Mouse (Mus musculus) cerebellum, adult 9-10 months (tissue): ENCODE data around the gene Abcc1.

ENCODE experiments used
- DNase-seq: peaks from one replicate; pipeline ENCODE4 v3.0.0; 2022

Abcc1 gene

DNA sequence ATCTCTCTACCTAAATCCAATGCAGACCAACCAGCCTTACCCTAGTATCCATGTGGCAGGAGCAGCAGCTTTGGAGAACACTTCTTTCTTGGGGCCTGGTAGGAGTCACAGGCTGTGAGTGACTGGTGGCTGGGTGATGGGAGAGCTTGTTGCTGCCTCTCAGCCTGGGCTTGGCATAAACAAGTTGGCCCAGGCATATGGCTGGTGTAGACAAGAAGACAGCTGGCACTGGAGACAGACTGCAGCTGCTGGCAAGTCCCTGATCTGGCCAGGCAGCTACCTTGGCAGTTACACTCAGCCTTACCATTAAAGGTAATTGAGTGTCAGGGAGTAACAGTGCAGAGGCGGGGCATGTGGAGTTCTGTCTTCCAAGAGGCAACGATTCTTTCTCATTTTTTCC, 16.0 kb downstream of the Abcc1 start:
- DNase-seq, result no peak

DNA sequence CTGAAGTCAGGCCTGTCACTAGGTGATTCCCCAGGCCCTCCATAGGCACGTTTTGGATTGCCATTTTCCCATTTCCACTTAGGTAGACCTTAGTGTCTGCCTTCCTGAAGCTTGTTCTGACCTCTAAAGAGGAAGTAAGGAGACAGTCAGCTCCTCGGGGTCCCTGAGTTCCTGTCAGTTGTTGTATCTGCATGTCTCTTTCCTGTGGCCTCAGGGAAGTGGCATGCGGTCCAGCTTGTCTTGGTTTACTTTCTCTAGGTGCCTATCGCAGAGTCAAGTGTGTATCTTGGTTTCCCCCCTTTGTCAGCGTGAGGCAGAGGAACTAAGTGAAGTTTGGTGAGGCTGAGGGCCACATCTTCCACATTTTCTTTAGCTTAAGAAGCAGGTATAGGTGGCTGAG, 17.3 kb downstream of the Abcc1 start:
- DNase-seq, result no peak

DNA sequence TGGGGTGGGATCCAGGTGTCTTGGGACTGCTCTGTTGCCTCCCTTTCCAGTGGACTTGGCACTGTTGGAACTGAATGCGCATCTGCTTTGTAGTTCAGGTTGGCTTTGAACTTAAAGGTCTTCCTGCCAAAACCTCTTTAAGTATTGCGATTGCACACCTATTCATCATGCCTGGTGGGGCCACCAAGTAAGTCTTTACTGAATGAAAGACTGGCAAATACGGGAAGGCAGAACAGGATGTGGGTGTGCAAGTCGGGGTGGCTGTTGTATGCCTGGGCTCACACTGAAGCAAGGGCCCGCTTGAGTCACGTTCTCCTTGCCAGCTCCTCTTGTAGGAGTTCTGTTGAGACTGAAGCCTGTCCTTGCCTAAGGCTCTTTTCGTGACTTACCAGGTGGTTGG, 18.5 kb downstream of the Abcc1 start:
- DNase-seq, result no peak

DNA sequence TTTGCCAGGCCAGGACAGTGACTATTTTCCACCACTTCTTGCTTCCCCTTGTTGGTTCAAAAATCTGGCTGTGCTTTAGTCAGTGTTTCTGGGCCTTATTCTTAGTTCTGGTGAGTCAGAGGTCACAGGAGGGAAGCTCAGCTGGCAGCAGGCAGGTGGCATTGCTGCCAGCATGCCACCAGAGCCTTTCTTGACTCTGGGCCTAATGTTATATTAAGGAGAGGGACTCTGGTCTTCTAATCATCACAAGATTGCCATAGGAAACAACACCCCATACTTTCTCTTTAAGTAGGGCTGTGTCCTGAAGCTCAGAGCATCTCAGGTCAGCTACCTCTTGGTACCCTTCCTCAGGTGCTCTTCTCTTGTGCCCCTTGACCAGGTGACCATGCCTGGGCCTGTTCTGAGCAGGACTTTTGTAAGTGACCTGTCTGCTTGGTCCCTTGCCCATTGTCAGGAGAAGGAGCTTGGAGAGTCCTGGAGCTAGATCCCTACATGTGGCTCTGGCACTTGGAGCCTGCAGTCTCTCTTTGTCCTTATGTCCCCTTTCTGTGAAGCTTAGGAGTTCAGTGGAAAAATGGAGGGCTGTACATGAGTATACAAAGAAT, 19.8 kb downstream of the Abcc1 start:
- no peak for DNase-seq

DNA sequence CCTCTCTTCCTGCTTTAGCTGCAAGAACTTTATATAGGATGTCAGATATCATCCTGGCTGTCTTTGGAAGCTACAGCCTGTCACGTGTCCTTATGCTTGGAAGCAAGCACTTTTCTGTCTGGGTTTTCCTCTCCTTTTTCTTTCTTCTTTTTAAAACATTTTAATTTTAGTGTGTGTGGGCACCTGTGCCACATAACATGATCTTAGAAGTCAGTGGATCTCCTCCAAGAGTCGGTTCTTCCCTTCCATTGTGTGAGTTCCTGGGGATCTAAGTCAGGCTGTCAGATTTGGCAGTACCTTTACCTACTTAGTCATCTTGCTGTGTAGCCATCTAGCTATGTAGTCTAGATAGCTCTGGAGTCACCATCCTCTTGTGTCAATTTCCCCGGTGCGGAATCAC, 37.9 kb downstream of the Abcc1 start:
- no peak for DNase-seq

DNA sequence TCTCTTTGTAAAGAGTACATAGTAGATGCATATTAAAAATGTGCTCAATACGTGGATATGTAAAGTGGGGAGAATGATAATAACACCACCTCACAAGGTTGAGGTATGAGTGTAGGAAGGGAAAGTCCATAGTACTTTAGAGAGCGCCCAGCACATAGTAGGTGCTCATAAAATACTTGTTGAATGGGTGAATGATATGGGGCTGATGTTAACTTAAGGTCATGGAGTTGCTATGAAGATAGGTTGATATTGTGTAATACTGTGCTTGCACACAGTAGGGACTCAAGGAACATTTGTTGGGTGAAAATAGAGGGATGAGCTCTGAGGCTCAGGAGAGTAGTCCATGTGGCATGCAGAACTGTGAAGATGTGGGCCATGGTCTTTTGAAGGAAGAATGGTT, 42.1 kb downstream of the Abcc1 start:
- no peak for DNase-seq

DNA sequence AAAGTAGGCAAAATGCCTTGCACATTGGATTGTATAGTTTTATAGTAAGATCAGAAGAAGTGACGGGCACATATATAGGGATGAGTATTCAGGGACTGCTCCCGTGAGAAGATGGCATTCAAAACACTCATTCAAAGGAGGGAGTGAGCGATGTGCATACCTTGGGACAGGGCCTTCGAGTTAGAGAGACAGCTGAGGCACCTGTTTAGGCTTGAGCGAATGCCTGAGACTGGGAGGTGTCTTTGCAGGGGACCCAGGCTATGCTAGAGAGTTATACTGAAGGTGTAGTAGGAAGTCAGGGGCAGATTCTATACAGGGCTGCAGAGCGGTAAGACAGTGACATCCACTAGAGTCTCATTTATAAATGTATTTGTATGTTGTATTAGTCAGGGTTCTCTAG, 44.3 kb downstream of the Abcc1 start:
- no peak for DNase-seq

DNA sequence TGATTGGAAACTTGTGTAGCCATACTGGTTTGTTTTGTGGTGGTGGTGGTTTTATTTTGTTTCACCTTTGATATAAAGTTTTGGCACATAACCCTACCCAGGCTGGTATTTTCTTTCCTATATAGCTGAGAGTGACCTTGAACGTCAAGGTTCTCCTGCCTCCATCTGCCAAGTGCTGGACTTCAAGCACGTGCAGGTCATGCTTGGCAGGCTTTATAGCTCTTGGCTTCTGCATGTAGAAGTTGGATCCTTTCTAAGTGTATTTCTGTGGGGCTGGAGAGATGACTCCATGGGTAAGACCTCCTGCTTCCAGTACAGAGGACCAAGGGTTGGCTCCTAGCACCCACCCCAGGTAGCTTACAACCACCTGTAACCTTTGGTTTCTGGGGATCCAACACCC, 47.8 kb downstream of the Abcc1 start:
- no peak for DNase-seq

DNA sequence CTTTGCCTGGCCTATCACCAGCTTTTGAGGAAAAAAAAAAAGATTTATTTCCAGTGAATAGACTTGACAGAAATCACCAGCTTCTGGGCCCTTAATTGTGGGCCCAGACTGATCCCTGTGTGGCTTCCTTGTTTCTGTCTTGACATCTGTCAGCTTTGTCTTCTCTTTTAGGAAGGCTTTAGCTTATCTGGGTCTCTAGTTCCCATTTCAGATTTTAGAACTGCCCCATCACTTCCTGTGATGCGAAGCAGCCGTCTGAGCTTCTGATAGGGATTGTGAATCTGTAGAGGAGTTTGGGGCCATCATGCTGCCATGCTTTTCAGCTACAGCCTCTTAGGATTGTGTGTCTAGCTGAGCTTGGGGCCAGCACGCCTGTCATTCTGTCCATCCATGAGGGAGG, 48.4 kb downstream of the Abcc1 start:
- DNase-seq, result no peak

DNA sequence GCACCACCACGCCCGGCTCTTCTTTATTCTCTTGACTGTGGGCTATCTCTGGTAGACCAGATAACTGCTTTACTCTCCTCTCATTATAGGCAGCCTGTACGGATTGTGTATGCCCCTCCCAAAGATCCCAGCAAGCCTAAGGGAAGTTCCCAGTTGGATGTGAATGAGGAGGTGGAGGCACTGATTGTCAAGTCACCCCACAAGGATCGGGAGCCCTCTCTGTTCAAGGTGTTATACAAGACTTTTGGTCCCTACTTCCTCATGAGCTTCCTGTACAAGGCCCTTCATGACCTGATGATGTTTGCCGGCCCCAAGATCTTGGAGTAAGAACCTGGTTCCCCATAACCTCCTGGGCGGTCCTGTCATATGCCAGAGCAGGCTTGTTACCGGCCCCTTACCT, 49.3 kb downstream of the Abcc1 start:
- DNase-seq, result no peak

DNA sequence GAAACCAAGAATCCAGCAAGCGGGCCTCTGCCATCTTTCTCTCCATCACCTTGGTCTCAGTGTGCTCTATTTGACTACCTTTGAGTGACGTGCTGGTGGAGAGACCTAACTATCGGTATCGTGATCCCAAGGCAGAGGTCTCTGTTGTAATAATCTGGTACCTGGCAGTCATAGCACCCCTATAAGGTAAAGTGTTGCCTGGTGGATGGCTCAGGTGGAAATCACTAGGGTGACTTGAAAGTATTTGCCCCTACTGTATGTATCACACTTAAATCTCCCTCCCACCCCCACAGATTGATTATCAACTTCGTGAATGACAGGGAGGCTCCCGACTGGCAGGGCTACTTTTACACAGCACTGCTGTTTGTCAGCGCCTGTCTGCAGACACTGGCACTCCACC, 49.8 kb downstream of the Abcc1 start:
- DNase-seq, result no peak

DNA sequence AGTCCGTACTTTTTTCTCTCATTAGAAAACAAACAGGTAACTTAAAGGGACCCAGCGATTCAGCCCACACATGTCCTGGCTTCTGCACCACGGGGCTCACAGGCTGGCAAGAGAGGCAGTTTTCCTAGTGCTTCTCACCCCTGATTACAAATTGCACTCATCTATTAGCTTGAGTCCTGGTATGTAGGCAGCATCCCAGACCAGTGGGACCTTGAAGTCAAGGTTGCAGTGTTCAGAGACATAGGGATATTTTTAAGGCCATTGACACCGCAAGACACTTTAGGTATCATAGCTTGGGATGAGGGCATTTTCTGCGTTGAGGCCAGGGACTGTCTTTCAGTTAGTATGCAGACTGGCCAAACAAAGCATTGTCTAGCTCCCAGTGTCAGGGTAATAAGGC, 51.2 kb downstream of the Abcc1 start:
- no peak for DNase-seq

DNA sequence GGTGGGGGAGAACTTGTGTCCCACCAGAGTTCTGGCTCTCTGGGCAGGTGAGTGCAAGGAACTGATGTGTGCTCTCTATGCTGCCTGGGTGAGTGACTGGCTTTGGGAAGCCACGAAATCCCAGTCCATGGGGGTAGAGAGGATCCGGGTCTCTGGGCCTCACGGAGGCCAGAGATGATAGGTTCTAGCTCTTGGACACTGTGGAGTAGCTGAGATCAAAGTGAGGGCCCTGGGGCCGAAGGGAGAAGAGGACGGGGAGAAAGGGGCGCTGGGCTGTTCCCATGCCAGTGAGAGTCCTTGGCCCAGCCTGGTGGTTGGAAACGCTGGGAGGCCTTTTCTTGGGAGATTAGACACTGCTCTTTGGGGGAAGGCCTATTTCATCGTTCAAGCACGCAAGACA, 53.8 kb downstream of the Abcc1 start:
- DNase-seq, result no peak

DNA sequence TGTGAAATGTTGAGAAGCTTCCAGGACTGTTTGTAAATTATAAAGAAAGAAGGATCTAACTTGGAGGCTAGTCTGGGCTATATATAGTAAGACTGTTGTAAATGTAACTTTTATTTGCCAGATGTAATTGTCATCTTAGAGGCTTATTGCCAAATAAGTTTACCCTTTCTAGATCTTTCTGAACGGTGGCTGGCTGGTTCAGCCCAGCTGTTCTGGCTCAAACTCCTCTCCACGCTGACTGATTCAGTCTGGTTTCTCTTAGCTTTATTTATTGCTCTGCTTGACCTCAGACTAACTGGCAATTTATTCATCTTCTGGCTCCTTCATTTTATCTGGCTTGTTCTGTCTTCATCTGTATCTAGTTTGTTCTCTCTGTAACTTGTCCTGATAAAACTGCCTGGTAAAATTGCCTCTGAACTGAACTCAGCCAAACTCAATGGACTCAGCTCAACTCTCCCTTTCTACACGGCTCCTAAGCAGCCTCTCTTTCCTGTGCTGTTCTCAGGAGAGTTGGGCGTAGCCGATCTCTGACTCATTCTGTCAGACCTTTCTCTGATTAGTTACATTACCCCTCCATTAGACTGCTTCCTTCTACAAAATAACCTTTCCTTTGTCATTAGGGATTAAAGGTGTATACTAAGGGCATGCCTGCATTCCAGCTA, 55.7 kb downstream of the Abcc1 start:
- no peak for DNase-seq

DNA sequence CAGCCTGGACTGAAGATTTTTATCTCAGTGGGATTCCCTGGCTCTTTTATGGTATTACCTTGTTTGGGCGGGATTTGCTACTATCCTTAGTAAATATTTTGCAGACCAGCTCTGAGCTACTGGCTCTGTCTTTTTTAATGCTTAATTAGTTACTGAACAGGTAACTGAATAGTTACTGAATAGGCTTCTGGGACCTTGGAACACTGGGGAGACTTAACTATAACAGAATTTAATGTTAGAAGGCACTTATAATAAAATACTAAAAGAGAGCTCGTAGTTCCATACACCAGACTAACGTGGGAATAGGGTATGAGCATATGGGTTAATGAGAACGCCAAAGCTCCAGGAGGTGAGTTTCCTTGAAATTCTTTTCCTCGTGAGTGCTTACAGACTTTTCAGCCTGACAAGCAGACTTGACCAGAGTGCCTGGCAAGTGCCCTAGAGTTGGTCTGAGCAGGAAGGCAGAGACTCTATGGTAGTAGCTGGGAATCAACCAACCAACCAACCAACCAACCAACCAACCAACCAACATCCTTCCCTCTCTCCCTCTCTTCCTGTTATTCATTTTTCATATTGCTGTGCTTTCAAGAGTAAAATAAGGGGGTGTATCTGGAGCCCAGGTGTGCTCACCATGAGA, 59.3 kb downstream of the Abcc1 start:
- DNase-seq, result no peak

DNA sequence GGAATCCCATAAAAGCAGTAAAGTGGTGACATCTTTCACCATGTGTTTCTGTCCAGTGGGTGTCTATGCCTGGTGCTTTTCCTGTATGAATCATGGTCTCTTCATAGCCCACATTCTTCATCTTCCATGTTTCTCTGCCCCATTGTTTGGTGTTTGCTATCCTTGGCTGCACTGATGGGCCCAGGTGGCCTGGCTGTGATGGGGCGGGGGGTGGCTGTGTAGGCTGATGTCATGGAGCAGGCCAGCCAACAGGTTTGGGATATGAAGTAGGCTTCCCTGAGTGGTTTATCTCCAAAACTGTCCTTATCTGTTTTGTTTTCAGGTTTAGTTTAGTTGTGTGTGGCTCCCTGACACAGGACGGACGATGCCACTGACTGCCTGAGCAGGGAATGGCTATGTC, 60.7 kb downstream of the Abcc1 start:
- DNase-seq, result no peak

DNA sequence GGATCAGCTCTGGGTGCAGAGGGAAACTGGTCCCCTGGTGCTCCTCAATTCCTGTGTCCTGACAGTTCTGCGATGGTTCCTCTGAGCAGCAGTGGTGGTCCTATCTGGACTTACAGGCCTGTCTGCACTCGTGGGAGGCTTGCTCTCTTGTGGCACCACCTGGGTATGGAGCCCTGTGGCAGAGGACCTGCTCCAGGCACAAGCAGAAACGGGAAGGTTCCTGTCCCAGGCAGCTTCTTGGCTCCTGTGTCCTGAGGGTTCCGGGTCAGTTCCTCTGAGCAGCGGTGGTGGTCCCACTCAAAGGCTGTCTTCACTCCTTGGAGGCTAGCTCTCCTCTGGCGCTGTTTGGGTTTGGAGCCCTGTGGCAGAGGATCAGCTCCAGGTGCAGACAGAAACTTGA, 68.0 kb downstream of the Abcc1 start:
- DNase-seq, result no peak

DNA sequence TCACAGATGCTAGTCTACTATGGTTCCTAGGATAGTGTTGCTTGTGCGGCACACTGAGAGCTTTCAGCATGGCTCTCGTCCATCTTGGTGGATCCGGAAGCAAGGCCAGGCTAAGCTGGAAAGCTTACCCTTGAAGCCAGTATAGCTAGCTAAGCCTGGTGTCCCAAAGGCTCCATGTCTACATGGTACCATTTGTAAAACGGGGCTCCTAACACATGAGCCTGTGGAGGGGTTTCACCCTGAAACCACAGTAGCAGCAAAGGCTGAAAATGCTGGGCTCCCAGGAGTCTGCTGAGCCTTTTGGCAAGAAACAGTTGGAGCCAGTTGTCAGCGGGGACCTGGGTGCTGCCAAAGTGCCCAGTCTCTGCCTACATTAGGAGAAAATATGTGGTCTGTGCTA, 71.6 kb downstream of the Abcc1 start:
- DNase-seq, result no peak

DNA sequence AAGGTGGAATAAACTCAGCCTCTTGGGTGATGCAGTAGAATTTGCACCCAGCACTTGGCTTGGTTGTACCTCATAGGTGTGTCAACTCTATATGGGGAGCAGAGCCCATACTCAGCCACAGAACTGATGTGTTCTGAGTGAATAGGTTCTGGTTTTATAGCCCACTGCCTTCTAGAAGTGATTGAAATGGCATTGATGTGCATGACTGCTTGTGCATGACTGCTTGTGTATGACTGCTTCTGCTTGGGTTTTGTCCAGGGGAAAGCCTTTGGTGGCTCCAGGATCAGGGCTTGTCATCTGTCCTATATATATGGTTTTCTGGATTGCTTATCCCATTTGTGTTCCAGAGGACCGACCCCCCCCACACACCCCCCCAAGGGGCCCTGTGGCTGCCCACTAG, 74.2 kb downstream of the Abcc1 start:
- no peak for DNase-seq

DNA sequence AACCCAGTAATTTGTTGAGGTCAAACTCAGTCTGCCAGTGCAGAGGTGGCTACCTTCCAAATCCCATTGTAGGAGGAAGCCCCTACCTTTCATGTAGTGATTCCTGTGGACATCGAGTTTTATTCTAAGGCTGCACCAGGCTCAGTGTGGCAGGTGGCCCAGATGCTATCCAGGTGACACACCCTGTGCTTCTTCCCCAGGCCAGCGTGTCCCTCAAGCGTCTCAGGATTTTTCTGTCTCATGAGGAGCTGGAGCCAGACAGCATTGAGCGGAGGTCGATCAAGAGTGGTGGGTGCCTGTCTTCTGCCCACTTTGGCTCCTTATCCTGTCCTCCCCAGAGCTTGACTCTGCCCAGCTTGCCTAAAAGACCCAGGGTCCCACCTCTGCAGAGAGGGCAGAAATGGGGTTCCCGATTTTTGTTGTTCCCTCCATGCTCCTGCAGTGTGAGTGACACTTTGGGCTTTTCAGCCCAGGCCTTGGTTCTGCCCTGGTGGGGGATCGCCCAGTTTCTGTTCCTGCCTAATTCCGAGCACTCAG, 76.2 kb downstream of the Abcc1 start:
- DNase-seq, result no peak

DNA sequence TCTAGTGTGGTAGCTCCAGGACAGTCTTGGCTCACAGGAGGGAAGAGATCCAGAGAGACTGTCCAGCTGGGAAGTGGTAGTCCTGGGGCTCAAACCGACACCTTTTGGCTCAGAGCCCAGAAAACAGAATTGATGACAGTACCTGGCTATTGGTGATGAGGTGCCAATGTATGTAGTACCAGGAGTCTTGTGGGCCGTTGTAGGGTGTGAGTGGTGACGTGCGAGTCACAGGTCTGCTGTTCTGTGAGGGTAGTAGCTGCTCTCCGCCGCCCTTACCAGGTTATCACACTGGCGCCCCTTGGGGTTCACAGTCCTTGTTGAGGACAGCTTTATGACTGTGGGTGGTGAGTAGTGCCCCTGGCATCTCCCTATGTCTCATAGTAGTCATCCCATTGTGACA, 77.2 kb downstream of the Abcc1 start:
- DNase-seq, result no peak

DNA sequence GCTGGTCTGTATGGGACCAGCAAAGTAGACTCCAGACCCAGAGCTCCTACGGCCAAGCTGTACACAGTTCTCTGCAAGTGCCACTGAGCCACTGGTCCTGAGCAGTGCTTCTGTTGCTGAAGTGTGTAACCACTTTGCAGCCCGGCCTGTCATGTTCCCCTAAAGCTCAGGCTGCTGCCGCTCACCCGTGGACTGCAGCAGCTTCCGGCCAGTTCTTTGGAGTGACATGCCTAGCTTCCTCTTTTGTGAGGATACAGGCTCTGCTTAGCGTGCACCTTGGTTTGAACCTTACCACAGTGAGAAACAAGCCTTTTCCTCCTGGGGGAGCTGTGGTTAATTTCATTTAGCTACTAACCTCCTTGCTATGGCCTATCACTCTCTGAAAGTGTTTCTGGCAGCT, 77.7 kb downstream of the Abcc1 start:
- no peak for DNase-seq

DNA sequence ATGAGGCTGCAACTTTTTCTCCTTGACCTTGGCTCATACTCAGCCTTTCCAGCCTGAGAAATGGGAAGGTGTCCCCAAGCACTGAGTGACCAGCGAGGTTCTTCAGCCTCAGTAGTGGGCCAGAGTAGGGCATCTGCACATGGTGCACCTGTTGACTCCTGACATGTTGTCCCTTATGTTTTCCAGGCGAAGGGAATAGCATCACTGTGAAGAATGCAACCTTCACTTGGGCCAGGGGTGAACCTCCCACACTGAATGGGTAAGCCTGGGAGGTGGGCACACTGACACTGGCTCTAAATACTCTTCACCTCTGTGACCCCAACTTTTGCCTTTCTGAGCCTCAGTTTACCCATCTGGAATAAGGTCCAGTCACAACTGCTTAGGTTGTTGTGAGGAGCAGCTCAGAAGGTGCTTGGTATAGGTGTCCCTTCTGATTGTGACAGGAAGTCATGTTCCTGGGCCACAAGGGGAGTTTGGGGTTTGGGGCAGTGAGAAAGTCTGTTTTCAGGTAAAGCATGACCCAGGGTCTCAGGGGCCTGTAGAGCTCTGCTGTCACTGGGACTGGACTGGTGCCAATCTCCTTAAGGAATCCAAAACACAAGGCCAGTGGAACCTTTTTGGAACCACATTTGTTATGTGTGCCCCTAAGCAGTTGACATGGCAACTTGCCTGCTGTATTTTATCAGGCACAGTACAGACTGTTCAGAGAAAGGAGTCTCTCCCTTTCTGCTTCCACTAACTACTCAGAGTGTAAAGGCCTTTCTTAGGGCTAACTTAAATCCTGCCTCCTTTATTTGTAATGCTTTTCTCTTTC, 78.7 kb downstream of the Abcc1 start:
- DNase-seq, result no peak
